Mouse (Mus musculus): ENCODE data around the gene Psme2b. TPM values are rescaled to one million over a fixed set of nuclear protein-coding genes. Genes with fewer than 3 reads are reported as not detected.
"Not testable (repeated sequence)": the region's sequence is repeated elsewhere in the genome, so short reads cannot be mapped to it uniquely, and the experiment has no call there.

Gene Psme2b
- polyA plus RNA-seq, 1 experiment from 2014 or later: 0.85 TPM

DNA sequence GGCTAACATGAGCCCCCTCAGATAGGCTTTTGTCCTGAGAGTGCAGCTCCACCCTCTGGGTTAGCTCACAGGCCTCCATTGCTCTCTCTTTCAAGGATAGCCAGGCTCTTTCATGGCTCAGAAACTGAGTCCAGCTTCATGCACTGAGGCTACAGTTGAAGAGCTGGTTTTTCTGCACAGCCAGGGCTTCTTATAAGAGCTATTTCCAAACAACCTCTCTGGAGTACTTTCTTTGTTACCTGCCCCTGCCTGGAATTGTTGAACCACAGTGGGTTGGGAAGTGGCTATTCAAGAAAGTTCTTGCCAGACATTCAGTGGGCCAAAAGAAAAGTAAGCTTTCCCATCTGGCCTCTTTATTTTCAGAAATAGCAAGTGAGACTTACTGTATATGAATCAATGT, 6.7 kb downstream of the Psme2b start:
- not testable (repeated sequence) for H3K27me3 ChIP-seq; H3K9me3 ChIP-seq; H3K9ac ChIP-seq (replicated peaks); H3K4me3 ChIP-seq (replicated peaks); H3K36me3 ChIP-seq; H3K27ac ChIP-seq; ATAC-seq (ENCODE audit: insufficient number of reproducible peaks, insufficient read depth, low FRiP score, low TSS enrichment, low read depth); H3K4me2 ChIP-seq; H3K4me1 ChIP-seq (replicated peaks)

DNA sequence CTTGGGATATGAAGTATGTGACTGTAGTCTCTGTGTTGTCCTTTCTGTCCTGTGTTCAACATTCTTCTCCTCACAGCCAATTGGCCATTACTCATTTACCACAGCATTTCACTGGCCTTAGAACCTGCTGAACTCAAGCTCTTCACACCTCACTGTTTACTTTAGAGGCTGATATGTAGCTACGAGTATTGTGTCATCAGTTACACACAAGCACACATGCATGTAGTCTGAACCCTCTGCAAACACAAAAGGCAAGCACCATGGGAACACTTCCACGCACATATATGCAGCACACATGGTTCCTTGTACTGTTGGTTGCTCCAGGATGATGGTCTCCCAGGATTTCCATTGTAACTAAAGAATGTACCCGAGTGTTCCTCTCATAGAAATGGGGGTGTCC, 10.7 kb downstream of the Psme2b start:
- not testable (repeated sequence) for H3K27ac ChIP-seq; H3K9ac ChIP-seq (replicated peaks); H3K9me3 ChIP-seq; H3K4me3 ChIP-seq (replicated peaks); H3K36me3 ChIP-seq; H3K4me1 ChIP-seq (replicated peaks); ATAC-seq (ENCODE audit: insufficient number of reproducible peaks, insufficient read depth, low FRiP score, low TSS enrichment, low read depth); H3K4me2 ChIP-seq; H3K27me3 ChIP-seq
- no CpG with 5 or more reads among the region's 3 CpGs for WGBS

DNA sequence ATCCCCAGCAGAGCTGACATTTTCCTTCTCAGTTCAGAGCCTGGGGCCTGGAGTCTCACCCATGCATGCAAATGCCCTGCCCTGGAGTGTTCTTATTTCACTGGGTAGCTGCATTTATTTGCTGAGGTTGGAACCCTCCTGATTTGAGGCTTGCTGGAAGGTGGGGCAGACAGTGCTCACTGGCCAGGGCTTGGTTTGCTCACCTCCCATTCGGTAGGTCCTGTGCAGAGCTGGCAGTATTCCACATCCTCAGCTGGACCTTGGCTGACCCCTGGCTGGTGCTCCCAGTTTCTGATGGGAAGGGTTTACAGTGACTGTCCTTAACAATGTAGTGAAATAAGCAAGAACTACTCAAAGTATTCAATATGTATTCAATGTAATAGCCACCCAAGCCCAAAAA, 12.1 kb downstream of the Psme2b start:
- not testable (repeated sequence) for H3K4me3 ChIP-seq (replicated peaks); H3K4me2 ChIP-seq; H3K4me1 ChIP-seq (replicated peaks); H3K27me3 ChIP-seq; H3K27ac ChIP-seq; H3K36me3 ChIP-seq; H3K9me3 ChIP-seq; H3K9ac ChIP-seq (replicated peaks); ATAC-seq (ENCODE audit: insufficient number of reproducible peaks, insufficient read depth, low FRiP score, low TSS enrichment, low read depth)
- 80% methylated on average over 1 of the region's 1 CpGs for WGBS

DNA sequence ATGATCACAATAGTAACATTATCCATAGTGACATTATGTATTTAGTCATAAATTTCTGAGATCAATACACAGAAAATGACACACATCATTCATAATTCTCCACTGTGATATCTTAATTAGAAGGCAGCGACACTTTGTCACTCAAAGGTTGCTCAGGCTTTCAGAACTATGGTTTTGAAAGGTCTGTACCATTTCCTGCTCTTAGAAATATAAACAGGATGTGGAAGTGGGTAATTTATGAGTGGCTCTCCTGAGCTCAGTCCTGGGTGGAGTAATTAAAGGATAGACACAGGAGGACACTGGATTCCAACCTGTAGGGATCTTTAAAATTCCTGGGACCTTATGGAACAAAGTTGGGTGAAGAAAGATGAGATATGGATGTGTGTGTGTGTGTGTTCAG, 12.6 kb downstream of the Psme2b start:
- H3K4me1 ChIP-seq (replicated peaks); H3K4me2 ChIP-seq; H3K27me3 ChIP-seq; ATAC-seq (ENCODE audit: insufficient number of reproducible peaks, insufficient read depth, low FRiP score, low TSS enrichment, low read depth); H3K27ac ChIP-seq; H3K36me3 ChIP-seq; H3K9ac ChIP-seq (replicated peaks); H3K9me3 ChIP-seq; H3K4me3 ChIP-seq (replicated peaks): not testable (repeated sequence)
- WGBS: 85% methylated on average over 1 of the region's 1 CpGs

DNA sequence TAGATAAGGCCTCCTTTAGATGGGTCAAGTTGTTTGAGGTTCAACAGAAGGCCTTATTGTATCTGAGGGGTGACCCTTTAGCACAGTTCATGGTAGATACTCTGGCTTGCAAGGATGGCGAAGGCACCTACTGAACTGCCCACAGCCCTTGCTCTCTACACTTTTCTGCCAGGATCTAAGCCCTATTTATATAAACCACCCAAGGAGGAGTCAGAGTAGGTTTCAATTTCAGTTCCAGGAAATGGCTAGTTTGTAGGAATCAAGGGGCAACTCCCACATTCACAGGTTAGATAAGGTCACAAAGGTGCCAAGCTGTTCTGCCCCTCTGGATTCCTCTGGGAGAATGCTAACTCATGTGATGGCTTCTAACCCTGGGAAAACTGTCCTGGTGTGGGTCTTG, 17.9 kb downstream of the Psme2b start:
- WGBS: 91% methylated on average over 1 of the region's 1 CpGs
- H3K9ac ChIP-seq (replicated peaks); H3K4me3 ChIP-seq (replicated peaks); ATAC-seq (ENCODE audit: insufficient number of reproducible peaks, insufficient read depth, low FRiP score, low TSS enrichment, low read depth); H3K27ac ChIP-seq; H3K4me1 ChIP-seq (replicated peaks); H3K36me3 ChIP-seq; H3K4me2 ChIP-seq; H3K9me3 ChIP-seq; H3K27me3 ChIP-seq: not testable (repeated sequence)

DNA sequence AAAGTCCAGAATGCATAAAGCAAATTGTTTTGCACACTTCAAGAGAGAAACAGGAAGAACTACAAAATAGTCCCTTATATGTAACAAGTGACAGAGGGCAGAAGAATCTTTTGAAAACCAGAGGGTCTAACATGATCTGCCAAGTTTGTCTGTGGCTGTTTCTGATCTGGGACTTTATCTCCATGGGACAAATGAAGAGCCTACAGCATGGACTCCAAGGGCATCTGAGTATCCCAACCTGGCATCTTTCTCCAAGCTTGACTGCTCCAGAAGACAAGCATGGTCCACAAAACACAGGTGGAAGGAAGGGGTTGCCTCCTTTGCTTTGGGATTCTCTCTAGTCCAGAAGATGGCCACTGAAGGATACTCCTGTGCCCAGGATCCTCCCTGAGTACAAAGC, 19.6 kb downstream of the Psme2b start:
- not testable (repeated sequence) for H3K27ac ChIP-seq; H3K9me3 ChIP-seq; H3K4me3 ChIP-seq (replicated peaks); H3K36me3 ChIP-seq; ATAC-seq (ENCODE audit: insufficient number of reproducible peaks, insufficient read depth, low FRiP score, low TSS enrichment, low read depth); H3K4me1 ChIP-seq (replicated peaks); H3K4me2 ChIP-seq; H3K27me3 ChIP-seq; H3K9ac ChIP-seq (replicated peaks)

DNA sequence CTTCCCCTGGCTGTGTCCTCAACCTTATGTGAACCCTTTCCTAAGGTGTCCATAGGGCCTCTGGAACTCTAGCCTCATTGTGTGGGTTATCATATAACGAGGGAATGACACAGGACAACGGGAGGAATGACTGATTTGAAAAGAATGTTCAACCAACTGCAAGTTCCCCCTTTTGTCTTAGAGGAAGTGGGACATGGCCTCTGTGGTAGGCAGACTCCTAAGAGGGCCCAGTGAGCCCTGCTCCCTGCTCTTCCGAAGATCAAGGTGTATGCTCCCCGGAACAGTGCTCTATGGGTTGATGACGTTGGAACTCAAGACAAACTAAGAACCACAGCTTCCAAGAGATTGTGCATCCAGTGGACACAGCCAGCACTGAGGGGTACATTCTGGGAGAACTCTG, 22.2 kb downstream of the Psme2b start:
- ATAC-seq (ENCODE audit: insufficient number of reproducible peaks, insufficient read depth, low FRiP score, low TSS enrichment, low read depth); H3K36me3 ChIP-seq; H3K27ac ChIP-seq; H3K27me3 ChIP-seq; H3K4me1 ChIP-seq (replicated peaks); H3K9me3 ChIP-seq; H3K4me3 ChIP-seq (replicated peaks); H3K9ac ChIP-seq (replicated peaks); H3K4me2 ChIP-seq: not testable (repeated sequence)
- 85% methylated on average over 5 of the region's 5 CpGs for WGBS

DNA sequence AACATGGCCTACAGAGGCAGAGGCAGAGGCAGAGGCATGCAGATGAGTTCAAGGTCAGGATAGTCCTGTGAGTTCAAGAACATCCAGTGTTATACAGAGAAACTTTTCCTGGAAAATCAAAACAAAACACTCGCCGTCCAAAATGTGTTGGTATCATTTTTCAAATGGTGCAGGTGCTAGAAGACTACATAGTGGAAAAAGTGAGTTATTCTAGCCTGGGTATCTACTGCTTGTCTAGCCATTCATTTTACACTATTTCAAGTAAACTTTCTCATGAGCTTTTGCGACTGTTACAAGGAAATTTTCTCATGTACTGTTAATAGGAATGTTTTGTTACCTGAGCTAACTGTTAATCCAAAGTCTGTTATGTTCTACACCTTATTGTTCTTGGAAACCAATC, 27.6 kb downstream of the Psme2b start:
- Histone ChIP-seq H3K27ac (no peak overlapping the region), H3K4me1 (replicated peaks) (no peaks in the 10 kb centered on the region), H3K4me3 (replicated peaks) (no peak overlapping the region), H3K4me2 (no peak overlapping the region), H3K27me3 (no peaks in the 10 kb centered on the region), H3K9ac (replicated peaks) (no peak overlapping the region), H3K9me3 (no peaks in the 10 kb centered on the region), H3K36me3 (no peaks in the 10 kb centered on the region)
- 87% methylated on average over 3 of the region's 3 CpGs for WGBS
- ATAC-seq (ENCODE audit: insufficient number of reproducible peaks, insufficient read depth, low FRiP score, low TSS enrichment, low read depth): no peak

DNA sequence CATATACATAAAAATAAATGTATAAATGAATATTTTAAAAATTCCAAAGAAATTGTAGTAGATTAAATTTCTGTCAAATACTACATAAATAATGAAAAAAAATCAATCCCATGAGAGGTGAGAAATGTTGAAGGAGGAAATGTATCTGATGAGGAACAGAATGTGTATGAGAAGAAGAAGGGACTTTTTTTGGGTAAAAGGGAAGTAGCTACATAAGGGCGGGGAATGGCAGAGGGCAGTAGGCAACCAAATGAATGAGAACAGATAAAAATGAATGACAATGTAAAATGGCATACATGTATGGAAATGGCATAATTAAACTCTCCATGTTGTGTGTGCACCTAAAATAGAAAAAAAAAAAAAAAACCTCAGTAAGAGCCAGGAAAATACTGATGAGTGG, 32.4 kb downstream of the Psme2b start:
- H3K36me3 ChIP-seq: no peaks in the 10 kb centered on the region
- H3K9ac ChIP-seq (replicated peaks): no peak overlapping the region
- no peaks in the 10 kb centered on the region for H3K4me1 ChIP-seq (replicated peaks)
- 87% methylated on average over 1 of the region's 1 CpGs for WGBS
- no peak overlapping the region for H3K4me3 ChIP-seq (replicated peaks)
- ATAC-seq (ENCODE audit: insufficient number of reproducible peaks, insufficient read depth, low FRiP score, low TSS enrichment, low read depth): no peak
- no peak overlapping the region for H3K27ac ChIP-seq
- H3K9me3 ChIP-seq: no peaks in the 10 kb centered on the region
- H3K27me3 ChIP-seq: no peaks in the 10 kb centered on the region
- no peak overlapping the region for H3K4me2 ChIP-seq

DNA sequence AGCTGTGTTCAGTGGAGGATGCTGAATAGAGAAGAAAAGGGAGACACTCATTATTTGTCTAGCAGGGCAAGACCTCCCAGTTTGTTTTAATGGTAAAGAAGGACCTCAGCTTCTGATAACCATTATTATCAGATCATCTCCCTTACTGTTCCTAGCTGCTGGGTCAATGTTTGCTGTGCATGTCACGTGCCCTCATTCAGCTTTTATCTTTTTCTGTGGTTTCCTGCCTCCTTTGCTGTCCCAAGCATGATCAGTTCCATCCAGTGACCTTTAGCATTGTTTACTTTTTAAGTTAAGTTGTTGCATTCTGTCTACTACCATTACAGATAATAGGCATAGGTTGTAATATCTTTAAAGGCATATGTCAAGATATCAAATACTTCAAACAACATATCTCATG, 37.5 kb downstream of the Psme2b start:
- no peak for ATAC-seq (ENCODE audit: insufficient number of reproducible peaks, insufficient read depth, low FRiP score, low TSS enrichment, low read depth)
- Histone ChIP-seq H3K36me3 (no peaks in the 10 kb centered on the region), H3K27ac (no peak overlapping the region), H3K4me2 (no peak overlapping the region), H3K9me3 (no peaks in the 10 kb centered on the region), H3K4me1 (replicated peaks) (no peaks in the 10 kb centered on the region), H3K9ac (replicated peaks) (no peak overlapping the region), H3K4me3 (replicated peaks) (no peak overlapping the region), H3K27me3 (no peaks in the 10 kb centered on the region)
- 74% methylated on average over 1 of the region's 1 CpGs for WGBS

DNA sequence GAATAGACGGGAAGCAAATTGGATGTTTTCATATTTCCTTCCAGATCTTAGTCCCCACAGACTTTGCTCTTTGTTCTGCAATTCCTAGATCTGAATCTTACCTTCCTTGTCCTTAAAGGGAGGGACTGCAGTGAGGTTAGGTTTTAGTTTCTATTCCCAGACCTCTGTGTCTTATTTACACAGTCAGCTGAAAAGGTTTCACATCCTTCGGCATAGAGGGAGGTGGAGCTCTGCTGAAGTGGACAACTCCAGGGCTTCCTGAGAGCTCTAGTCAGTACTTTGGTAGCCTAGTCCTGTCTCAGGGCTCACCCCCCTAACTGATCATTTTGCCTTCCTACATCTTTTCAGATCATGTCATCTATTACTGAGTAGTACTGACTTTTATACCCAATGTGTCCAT, 44.0 kb downstream of the Psme2b start, which contains the start of gene Gm5431:
Gene Gm5431 (minus strand): TSS at position 194 of the 400 bp plus-strand sequence.
- Histone ChIP-seq H3K4me3 (replicated peaks) (no peak within 1 kb of the TSS), H3K27ac (no peak within 1 kb of the TSS), H3K9ac (replicated peaks) (no peak within 1 kb of the TSS), H3K4me2 (no peak within 1 kb of the TSS), H3K4me1 (replicated peaks) (no peaks in the 10 kb centered on the region), H3K27me3 (no peaks in the 10 kb centered on the region), H3K36me3 (no peaks in the 10 kb centered on the region), H3K9me3 (no peaks in the 10 kb centered on the region)
- no peak for ATAC-seq (ENCODE audit: insufficient number of reproducible peaks, insufficient read depth, low FRiP score, low TSS enrichment, low read depth)
- 72% methylated on average over 2 of the region's 2 CpGs for WGBS

DNA sequence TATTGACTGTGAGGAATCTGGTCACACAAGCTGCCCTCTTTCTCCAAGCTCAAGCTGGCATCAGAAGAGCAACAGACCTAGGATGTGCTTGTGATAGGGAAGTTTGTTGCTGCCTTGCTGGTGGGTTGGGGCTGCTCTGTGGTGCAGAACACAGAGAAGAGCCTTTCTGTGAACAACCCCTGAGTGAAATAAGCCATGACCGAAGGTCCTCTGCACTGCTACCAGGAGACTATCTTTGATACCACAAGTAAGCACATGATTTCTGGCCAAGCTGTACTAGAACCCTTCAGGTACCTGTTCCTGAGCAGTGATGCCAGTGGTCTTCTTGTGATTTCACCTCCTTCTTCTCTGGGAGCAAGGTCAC, 44.4 kb downstream of the Psme2b start:
- not testable (repeated sequence) for H3K27ac ChIP-seq; H3K4me3 ChIP-seq (replicated peaks); H3K9me3 ChIP-seq; H3K36me3 ChIP-seq; H3K4me2 ChIP-seq; H3K27me3 ChIP-seq; H3K4me1 ChIP-seq (replicated peaks); H3K9ac ChIP-seq (replicated peaks); ATAC-seq (ENCODE audit: insufficient number of reproducible peaks, insufficient read depth, low FRiP score, low TSS enrichment, low read depth)
- WGBS: 96% methylated on average over 1 of the region's 1 CpGs
